Mouse (Mus musculus) layer of hippocampus, postnatal 36 days (tissue): Measurements from ENCODE around the gene Nphs2. TPM values are rescaled to one million over a fixed set of nuclear protein-coding genes. Genes with fewer than 3 reads are reported as not detected.
A peak's percentile ranks its signal among the peaks of the same experiment; 100 is the strongest.
"Not testable (repeated sequence)": the region's sequence is repeated elsewhere in the genome, so short reads cannot be mapped to it uniquely, and the experiment has no call there.

Experiments used
- DNase-seq, 2 experiments: peaks; one replicate each; pipeline ENCODE4 v3.0.0; 2022
- total RNA-seq, 2 experiments: library from RNA; stranded (reverse); gene quantifications; 2 replicates each; pipeline ENCODE4 v1.2.3; 2021

Gene Nphs2
- under 1 TPM in 1 of 2 experiments, not detected in 1; 0.20 TPM for total RNA-seq

GRCm38 (mm10) chr1:156310630-156311029, at the start of gene Nphs2:
Gene Nphs2, plus strand, starts transcription at chr1:156310727.
- no peak for DNase-seq

- DNase-seq = peak; percentile 27 to 29
Measured at GRCm38 (mm10) chr1:156263352-156263751, 47.2 kb upstream of the Nphs2 start.

- no peak for DNase-seq
Measured at GRCm38 (mm10) chr1:156263946-156264345, 46.6 kb upstream of the Nphs2 start.

- not testable (repeated sequence) for DNase-seq
Measured at GRCm38 (mm10) chr1:156268546-156268945, 42.0 kb upstream of the Nphs2 start.

GRCm38 (mm10) chr1:156270471-156270870, 40.1 kb upstream of the Nphs2 start:
- no peak for DNase-seq

- no peak for DNase-seq
Measured at GRCm38 (mm10) chr1:156271654-156272053, 38.9 kb upstream of the Nphs2 start.

GRCm38 (mm10) chr1:156273647-156274046, 36.9 kb upstream of the Nphs2 start:
- DNase-seq = no peak

GRCm38 (mm10) chr1:156280131-156280530, 30.4 kb upstream of the Nphs2 start:
- DNase-seq = no peak

GRCm38 (mm10) chr1:156284207-156284606, 26.3 kb upstream of the Nphs2 start:
- DNase-seq = no peak

- DNase-seq = peak in 1 of 2 experiments; percentile 20
Measured at GRCm38 (mm10) chr1:156284851-156285540, 25.5 kb upstream of the Nphs2 start.

- no peak for DNase-seq
Measured at GRCm38 (mm10) chr1:156285541-156285896, 25.0 kb upstream of the Nphs2 start.

- no peak for DNase-seq
Measured at GRCm38 (mm10) chr1:156288556-156289221, 21.8 kb upstream of the Nphs2 start.

GRCm38 (mm10) chr1:156289222-156289587, 21.3 kb upstream of the Nphs2 start:
- DNase-seq = not testable (repeated sequence)

- DNase-seq = no peak
Measured at GRCm38 (mm10) chr1:156290016-156290415, 20.5 kb upstream of the Nphs2 start.

- DNase-seq = peak; percentile 54 to 65
Measured at GRCm38 (mm10) chr1:156302911-156303749, 7.4 kb upstream of the Nphs2 start, which contains the start of gene Tdrd5. Gene Tdrd5, minus strand, starts transcription at chr1:156303664.

GRCm38 (mm10) chr1:156308595-156308994, 1.9 kb upstream of the Nphs2 start:
- no peak for DNase-seq

- DNase-seq = no peak
Measured at GRCm38 (mm10) chr1:156323126-156323525, 12.6 kb downstream of the Nphs2 start.

GRCm38 (mm10) chr1:156340847-156341246, 30.3 kb downstream of the Nphs2 start:
- DNase-seq = no peak

GRCm38 (mm10) chr1:156344433-156344832, 33.9 kb downstream of the Nphs2 start:
- no peak for DNase-seq

- DNase-seq = no peak
Measured at GRCm38 (mm10) chr1:156345633-156346032, 35.1 kb downstream of the Nphs2 start.

GRCm38 (mm10) chr1:156349031-156349430, 38.5 kb downstream of the Nphs2 start:
- DNase-seq = no peak

GRCm38 (mm10) chr1:156350441-156350840, 39.9 kb downstream of the Nphs2 start:
- DNase-seq = no peak

- no peak for DNase-seq
Measured at GRCm38 (mm10) chr1:156352466-156352865, 41.9 kb downstream of the Nphs2 start.
